Mouse (Mus musculus): ENCODE results near the gene Tshr. TPM values are rescaled to one million over a fixed set of nuclear protein-coding genes. Genes with fewer than 3 reads are reported as not detected.
"Not testable (repeated sequence)": the region's sequence is repeated elsewhere in the genome, so short reads cannot be mapped to it uniquely, and the experiment has no call there.

Tshr gene
- 0.76 and 1.2 TPM in 2 replicates for polyA plus RNA-seq (2015; fragmentation: Nextera tagmentation; extraction: Ambion mirVana)

DNA sequence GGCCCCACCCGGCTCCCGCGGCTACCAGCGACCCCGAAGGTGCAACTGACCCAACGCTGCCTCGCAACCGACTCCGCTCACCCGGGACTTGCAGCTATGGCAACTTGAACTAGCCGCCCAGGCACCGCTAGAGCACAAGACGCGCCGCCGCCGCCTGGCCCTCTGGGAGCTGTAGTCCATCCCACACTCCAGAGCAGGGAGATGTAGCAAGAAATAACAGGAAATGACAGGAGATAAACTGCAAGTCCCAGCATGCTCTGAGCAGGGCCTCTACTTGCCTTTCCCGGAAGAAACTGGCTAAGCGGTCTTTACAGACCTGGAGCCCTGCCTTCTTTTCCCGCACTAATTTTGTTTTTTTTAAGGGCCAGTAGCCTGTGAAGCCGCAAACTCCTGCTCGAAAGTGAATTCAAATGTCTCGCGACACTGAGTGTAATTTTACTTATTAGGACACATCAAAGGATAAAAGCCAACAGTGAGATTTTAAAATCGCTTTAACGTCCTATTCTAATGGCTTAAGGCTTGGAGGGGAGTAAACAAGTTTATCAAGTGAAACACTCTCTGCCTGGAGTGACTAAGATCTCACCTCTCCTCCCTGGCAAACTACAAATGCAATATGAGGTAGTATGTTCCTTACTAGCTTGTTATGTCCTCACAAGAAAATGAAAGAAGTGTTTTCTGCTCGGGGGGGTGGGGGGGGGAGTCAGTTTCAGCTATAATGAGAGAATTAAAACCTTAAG lies at the start of gene Tshr, which contains the start of gene Cep128:
Gene Tshr (plus strand): TSS at position 283 of the 737 bp plus-strand sequence.
Gene Cep128 (minus strand): TSS at position 129 of the 737 bp plus-strand sequence.
- Histone ChIP-seq H3K9ac (peak within 1 kb of the TSS; percentile 50), H3K4me1 (0 out of 2 replicates have a peak, but pooled peaks cover 6% of the 10 kb centered on the region), H3K4me3 (peak within 1 kb of the TSS; percentile 66), H3K36me3 (no peaks in the 10 kb centered on the region), H3K27me3 (no peaks in the 10 kb centered on the region), H3K27ac (no peak within 1 kb of the TSS), H3K9me3 (no peaks in the 10 kb centered on the region), H3K4me2 (peak within 1 kb of the TSS; percentile 92)
- ATAC-seq (ENCODE audit: insufficient number of reproducible peaks, low FRiP score, low TSS enrichment, low read depth) = peak; percentile 100
- under 1% methylated on average over 27 of the region's 27 CpGs for WGBS

DNA sequence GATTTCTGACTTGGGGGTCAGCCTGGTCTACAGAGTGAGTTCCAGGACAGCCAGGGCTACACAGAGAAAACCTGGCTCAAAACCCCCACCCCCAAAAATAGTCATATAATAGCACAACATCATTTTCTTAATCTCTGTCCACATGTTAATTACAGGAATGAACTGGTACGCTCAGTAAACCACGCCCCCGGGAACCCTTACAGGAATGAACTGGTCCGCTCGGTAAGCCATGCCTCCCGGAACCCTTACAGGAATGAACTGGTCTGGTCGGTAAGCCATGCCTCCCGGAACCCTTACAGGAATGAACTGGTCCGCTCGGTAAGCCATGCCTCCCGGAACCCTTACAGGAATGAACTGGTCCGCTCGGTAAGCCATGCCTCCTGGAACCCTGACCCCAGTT lies 45.7 kb upstream of the Tshr start:
- H3K9ac ChIP-seq; H3K36me3 ChIP-seq; ATAC-seq (ENCODE audit: insufficient number of reproducible peaks, low FRiP score, low TSS enrichment, low read depth); H3K4me2 ChIP-seq; H3K9me3 ChIP-seq; H3K4me3 ChIP-seq; H3K27ac ChIP-seq; H3K4me1 ChIP-seq; H3K27me3 ChIP-seq: not testable (repeated sequence)
- WGBS = 81% methylated on average over 13 of the region's 13 CpGs

DNA sequence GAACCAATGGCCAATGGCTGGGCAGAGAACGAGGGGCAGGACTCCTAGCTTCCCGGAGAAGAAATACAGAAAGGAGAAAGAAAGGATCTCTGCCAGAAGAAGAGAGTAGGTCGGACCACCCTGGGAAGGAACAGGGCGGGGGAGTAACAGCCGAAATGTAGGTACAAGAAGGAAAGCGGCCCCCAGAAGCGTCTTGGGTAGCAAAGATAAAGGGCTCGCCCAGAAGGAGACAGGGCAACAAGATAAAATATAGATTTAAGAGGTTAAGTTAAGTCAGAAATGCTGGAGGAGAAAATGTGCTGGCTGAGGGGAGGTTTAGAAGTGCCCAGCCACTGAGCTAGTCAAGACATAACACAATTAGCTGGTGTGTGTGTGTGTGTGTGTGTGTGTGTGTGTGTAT lies 30.6 kb upstream of the Tshr start:
- H3K36me3 ChIP-seq = no peaks in the 10 kb centered on the region
- no peak overlapping the region for H3K4me3 ChIP-seq
- H3K9ac ChIP-seq = no peak overlapping the region
- H3K27ac ChIP-seq = no peak overlapping the region
- WGBS = 92% methylated on average over 8 of the region's 8 CpGs
- ATAC-seq (ENCODE audit: insufficient number of reproducible peaks, low FRiP score, low TSS enrichment, low read depth) = no peak
- H3K9me3 ChIP-seq = no peaks in the 10 kb centered on the region
- H3K4me1 ChIP-seq = no peaks in the 10 kb centered on the region
- H3K27me3 ChIP-seq = no peaks in the 10 kb centered on the region
- no peak overlapping the region for H3K4me2 ChIP-seq

DNA sequence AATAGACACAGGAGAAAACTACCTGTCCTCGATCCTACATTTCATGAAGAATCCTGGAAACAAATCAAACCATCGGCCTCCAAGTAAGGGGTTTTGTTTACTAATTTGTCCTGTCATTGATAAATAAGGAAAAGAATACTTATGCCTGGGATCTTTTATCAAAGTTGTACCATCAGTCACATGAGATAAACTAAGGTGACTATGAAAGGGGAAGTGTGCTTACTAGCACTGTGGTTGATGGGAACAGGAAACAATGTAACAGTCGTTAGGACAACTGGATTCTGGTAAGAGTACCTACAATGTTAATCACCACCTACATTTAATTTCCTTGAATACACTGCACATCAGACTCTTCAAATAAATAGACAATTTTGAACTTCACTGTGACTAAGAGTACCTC lies 15.2 kb upstream of the Tshr start:
- no peaks in the 10 kb centered on the region for H3K27me3 ChIP-seq
- 87% methylated on average over 3 of the region's 3 CpGs for WGBS
- no peak overlapping the region for H3K9ac ChIP-seq
- H3K36me3 ChIP-seq = no peaks in the 10 kb centered on the region
- no peaks in the 10 kb centered on the region for H3K4me1 ChIP-seq
- ATAC-seq (ENCODE audit: insufficient number of reproducible peaks, low FRiP score, low TSS enrichment, low read depth) = no peak
- H3K27ac ChIP-seq = no peak overlapping the region
- H3K4me3 ChIP-seq = no peak overlapping the region
- H3K9me3 ChIP-seq = no peaks in the 10 kb centered on the region
- no peak overlapping the region for H3K4me2 ChIP-seq

DNA sequence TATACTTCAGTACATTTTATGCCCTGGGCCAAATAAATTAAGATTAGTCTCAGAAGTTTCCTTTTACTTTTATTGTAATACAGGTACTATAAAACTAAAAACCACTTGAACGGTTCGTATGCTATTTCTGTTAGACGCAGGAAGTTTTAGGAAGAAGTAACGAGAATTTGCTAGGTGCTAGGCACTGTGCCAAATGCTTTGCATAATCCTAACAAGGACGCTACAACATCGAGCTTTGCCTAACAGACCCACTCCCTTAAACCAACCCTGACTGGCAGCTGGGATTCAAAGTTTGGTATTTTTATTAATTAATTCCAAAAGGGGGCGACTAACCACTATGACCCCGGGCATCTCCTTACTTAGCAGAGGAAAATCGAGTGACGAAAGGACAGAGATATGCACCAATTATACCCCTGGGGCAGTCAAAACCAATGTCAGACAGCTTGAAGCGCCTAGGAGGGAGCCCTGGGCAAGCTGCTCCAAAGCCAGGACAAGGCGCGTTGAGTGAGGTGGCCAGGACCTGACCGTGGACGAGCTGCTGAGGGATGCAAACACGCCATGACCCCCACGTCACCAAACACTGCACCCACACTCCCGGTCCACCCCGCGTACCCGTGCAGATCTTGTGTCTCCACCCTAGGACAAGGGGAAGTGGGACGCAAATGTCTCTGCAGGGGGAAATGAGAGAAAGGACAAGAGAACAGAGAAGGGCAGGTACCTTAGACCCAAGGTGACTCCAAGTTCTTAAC lies 673 bp upstream of the Tshr start:
- peak overlapping the region; percentile 92 for H3K4me2 ChIP-seq
- peak overlapping the region; percentile 50 for H3K9ac ChIP-seq
- no peaks in the 10 kb centered on the region for H3K27me3 ChIP-seq
- no peaks in the 10 kb centered on the region for H3K36me3 ChIP-seq
- H3K27ac ChIP-seq = no peak overlapping the region
- peak overlapping the region; percentile 66 for H3K4me3 ChIP-seq
- 0 out of 2 replicates have a peak, but pooled peaks cover 6% of the 10 kb centered on the region for H3K4me1 ChIP-seq
- H3K9me3 ChIP-seq = no peaks in the 10 kb centered on the region
- WGBS = 2% methylated on average over 22 of the region's 22 CpGs
- ATAC-seq (ENCODE audit: insufficient number of reproducible peaks, low FRiP score, low TSS enrichment, low read depth) = peak; percentile 21; the same call in 1 of the 2 replicates

DNA sequence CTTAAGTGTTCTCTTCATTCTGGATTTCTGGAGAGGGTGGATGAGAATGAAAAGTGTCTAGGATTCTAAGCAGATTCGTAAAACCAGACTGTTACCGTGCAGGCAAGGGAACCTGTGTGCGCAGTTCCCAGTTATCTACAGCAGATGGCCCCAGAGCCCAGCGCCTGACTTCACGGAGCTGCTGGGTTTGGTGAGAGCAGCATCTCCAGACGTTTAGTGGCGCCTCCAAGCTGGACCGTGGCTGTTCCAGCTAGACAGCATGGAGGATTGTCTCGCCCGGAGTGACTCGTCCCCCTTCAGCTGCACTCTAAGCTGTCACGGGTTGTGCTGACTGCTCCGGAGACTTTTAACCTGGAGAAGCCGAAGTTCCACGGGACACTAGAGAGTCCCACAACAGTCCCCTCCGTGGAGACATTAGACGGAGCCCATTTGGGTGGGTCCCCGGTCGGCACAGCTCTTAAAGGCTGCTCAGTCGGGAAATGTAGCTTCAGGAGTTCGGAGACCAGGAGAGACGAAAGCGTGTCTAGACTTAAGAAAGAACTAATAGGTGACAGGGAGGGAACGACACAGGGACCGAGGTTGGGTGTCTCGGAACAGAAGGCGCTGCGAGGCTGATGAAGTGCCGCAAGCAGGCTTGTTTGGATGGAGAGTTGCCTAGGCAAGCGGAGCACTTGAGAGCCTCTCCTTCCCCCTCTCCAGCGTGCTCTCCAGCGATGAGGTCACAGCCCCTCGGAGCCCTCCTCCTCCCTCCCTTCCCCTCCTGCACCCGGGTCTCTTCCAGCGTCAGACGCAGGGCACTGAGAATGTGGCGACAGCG lies 16.1 kb downstream of the Tshr start:
- no peak overlapping the region for H3K27ac ChIP-seq
- H3K4me1 ChIP-seq = peaks cover 4% of the 10 kb centered on the region; the same call in 1 of the 2 replicates
- peak overlapping the region; percentile 51 for H3K4me3 ChIP-seq
- peak overlapping the region; percentile 86 for H3K4me2 ChIP-seq
- no peaks in the 10 kb centered on the region for H3K9me3 ChIP-seq
- no peaks in the 10 kb centered on the region for H3K36me3 ChIP-seq
- WGBS = under 1% methylated on average over 38 of the region's 38 CpGs
- peaks cover 15% of the 10 kb centered on the region; the same call in 1 of the 2 replicates for H3K27me3 ChIP-seq
- peak; percentile 81 for ATAC-seq (ENCODE audit: insufficient number of reproducible peaks, low FRiP score, low TSS enrichment, low read depth)
- H3K9ac ChIP-seq = peak overlapping the region; percentile 23; the same call in 1 of the 2 replicates

DNA sequence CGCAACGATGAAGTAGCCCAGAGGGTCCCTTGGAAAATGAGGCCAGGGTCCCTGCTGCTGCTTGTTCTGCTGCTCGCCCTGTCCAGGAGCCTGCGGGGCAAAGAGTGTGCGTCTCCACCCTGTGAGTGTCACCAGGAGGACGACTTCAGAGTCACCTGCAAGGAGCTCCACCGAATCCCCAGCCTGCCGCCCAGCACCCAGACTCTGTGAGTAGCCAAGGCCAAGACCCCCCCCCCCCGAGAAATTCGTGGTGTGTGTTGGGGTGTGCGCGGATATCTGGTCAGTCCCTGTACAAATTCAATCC lies 16.6 kb downstream of the Tshr start:
- H3K9ac ChIP-seq = no peak overlapping the region; the same call in 1 of the 2 replicates
- H3K36me3 ChIP-seq = no peaks in the 10 kb centered on the region
- peak overlapping the region; percentile 86 for H3K4me2 ChIP-seq
- peaks cover 4% of the 10 kb centered on the region; the same call in 1 of the 2 replicates for H3K4me1 ChIP-seq
- peak overlapping the region; percentile 51 for H3K4me3 ChIP-seq
- peaks cover 15% of the 10 kb centered on the region; the same call in 1 of the 2 replicates for H3K27me3 ChIP-seq
- H3K27ac ChIP-seq = no peak overlapping the region
- no peaks in the 10 kb centered on the region for H3K9me3 ChIP-seq
- ATAC-seq (ENCODE audit: insufficient number of reproducible peaks, low FRiP score, low TSS enrichment, low read depth) = no peak
- WGBS = 8% methylated on average over 12 of the region's 12 CpGs

DNA sequence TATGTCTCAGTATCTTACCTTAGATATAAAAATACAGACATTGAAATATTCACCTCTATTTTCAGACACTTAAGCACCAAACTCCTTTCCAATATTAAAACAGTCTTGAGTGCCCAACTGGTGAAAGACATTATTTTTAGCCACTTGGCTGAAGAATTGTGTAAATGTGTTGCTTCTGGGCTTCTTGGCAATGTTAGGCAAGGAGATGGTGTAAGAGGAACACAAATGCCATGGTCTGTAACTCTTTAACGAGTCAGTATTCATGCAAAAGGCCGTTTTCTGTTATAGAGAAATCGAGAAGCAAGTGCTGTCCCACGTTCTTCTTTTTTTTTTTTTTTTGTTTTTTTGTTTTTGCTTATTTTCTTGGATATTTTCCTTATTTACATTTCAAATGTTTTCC lies 25.9 kb downstream of the Tshr start:
- Histone ChIP-seq H3K4me3 (no peak overlapping the region), H3K4me2 (no peak overlapping the region), H3K4me1 (no peaks in the 10 kb centered on the region), H3K27ac (no peak overlapping the region), H3K9me3 (no peaks in the 10 kb centered on the region), H3K27me3 (no peaks in the 10 kb centered on the region), H3K9ac (no peak overlapping the region), H3K36me3 (no peaks in the 10 kb centered on the region)
- 78% methylated on average over 4 of the region's 4 CpGs for WGBS
- no peak for ATAC-seq (ENCODE audit: insufficient number of reproducible peaks, low FRiP score, low TSS enrichment, low read depth)

DNA sequence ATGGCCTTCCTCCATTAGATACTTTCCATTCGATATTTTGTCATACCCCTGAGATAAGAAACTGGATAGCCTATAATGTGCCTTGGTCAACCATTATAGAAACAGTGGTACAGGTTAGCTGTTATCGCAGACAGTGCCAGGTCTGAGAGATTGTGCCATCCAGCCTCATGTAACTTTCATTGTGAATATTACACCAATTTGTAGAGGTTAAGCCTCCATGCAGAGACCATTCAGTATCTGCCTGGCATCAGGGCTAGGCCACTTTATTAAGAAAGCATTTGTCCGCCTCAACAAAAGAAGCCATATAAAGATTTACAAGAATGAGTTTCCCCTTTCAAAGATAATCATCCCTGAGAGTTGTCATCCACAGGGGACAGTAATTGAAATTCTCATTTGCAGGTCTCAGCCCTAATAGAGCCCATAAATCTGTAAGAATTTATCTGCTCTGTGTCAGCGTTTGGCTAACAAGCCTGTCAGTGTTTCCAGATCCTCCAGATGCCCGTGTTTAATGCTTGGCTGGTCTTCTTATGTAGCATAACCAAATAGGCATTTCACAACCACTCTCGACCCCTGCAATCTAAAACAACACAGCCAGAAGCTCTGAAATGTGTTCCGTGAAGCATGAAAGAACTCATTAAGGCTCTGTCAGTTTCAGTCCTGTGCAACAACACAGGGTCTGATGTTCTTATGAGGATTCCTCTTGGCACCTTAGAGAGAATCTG lies 28.3 kb downstream of the Tshr start:
- Histone ChIP-seq H3K36me3 (no peaks in the 10 kb centered on the region), H3K4me2 (no peak overlapping the region), H3K27ac (no peak overlapping the region), H3K9ac (no peak overlapping the region), H3K4me3 (no peak overlapping the region), H3K9me3 (no peaks in the 10 kb centered on the region), H3K27me3 (no peaks in the 10 kb centered on the region), H3K4me1 (no peaks in the 10 kb centered on the region)
- WGBS = 35% methylated on average over 7 of the region's 7 CpGs
- ATAC-seq (ENCODE audit: insufficient number of reproducible peaks, low FRiP score, low TSS enrichment, low read depth) = no peak

DNA sequence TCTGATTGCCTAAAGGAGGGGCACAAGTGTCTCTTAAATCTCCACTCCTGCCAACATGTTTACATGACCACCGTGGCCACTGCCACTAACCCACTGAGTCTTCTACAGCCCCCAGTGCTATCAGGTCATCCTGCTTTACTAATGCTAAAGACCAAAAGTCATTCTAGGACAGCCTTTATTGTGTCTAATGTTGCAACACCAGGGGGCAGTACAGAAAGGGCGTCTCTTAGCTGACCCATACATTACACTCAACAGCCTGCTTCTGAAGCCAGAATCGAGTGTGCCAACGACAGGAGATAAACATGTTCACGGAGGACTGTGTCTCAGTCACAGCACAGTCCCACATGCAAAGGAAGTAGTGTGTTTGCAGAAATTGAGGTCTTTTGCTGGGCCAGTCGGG lies 30.7 kb downstream of the Tshr start:
- Histone ChIP-seq H3K9me3 (no peaks in the 10 kb centered on the region), H3K27me3 (no peaks in the 10 kb centered on the region), H3K4me3 (no peak overlapping the region), H3K9ac (no peak overlapping the region), H3K4me1 (no peaks in the 10 kb centered on the region), H3K27ac (no peak overlapping the region), H3K36me3 (no peaks in the 10 kb centered on the region), H3K4me2 (no peak overlapping the region)
- 76% methylated on average over 6 of the region's 6 CpGs for WGBS
- ATAC-seq (ENCODE audit: insufficient number of reproducible peaks, low FRiP score, low TSS enrichment, low read depth) = no peak

DNA sequence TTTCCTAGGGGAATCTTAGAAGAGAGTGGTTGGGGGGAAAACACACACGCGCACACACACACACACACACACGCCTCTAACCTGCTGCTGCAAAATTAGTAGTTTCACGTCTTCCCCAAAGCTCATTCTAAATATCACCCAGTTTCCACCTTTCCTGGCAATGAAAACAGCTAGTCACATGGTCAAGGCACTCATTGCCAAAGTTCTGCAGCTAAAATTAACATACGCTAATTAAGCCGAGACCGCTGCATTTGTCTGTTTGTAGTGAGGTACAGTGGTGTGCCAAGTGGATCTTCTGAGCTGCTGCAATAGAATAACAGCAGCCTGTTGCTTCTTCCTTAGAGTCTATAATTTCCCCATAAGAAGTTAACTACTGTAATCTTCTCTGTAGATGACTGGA lies 32.5 kb downstream of the Tshr start:
- no peaks in the 10 kb centered on the region for H3K36me3 ChIP-seq
- no peak for ATAC-seq (ENCODE audit: insufficient number of reproducible peaks, low FRiP score, low TSS enrichment, low read depth)
- WGBS = 87% methylated on average over 7 of the region's 7 CpGs

More for the DNA sequence above, 32.5 kb downstream of the Tshr start:
- H3K27me3 ChIP-seq = no peaks in the 10 kb centered on the region
- H3K4me1 ChIP-seq = no peaks in the 10 kb centered on the region
- H3K9me3 ChIP-seq = no peaks in the 10 kb centered on the region
- no peak overlapping the region for H3K27ac ChIP-seq
- H3K9ac ChIP-seq = no peak overlapping the region
- H3K4me2 ChIP-seq = no peak overlapping the region
- H3K4me3 ChIP-seq = no peak overlapping the region

Data from limb, embryonic 15.5 days (tissue).